Mouse (Mus musculus): ENCODE results near the gene Oas2.
"Not testable (repeated sequence)": the region's sequence is repeated elsewhere in the genome, so short reads cannot be mapped to it uniquely, and the experiment has no call there.

The Oas2 gene

DNA sequence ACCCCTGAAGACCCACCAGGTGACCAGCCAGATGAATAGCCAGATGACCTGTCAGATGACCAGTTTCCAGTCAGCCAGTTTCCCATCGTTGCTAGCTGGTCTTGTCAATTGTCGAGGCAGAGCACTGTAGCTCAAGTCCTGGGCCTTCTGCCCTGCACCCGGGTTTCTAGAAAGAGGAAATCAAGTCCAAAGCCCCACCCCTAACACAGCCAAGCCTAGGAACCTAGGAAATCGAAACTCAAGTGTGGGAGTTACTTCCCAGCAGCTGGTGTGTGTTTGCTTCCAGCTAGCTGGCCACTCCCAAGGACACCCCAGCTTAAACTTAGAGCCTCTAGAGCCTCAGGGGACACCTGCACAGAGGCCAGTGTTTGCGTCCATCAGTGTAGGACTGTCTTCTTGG lies at the start of gene Oas2:
TSS of gene Oas2 (minus strand) at position 166 of the 400 bp plus-strand sequence.
- no peak for DNase-seq (ENCODE audit: low spot score)

DNA sequence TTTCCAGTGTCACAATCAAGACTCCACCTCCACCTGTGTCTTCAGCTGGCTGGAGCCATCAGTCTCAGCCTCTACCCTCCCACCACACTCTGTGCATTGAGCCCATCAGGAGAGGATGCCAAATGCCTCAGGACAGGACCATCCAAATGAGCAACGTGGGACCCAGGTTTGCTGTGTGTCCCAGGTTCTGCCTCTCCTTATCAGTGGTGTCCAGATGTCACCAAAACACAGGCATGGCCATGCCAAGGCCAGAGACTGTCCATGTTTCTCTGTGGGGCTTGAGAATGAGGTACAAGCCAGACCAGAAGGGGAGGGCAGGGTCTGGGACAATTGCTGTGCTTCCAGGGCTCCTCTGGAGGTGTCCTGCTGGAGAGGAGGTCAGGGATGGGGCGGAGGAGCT lies 49.3 kb upstream of the Oas2 start:
- not testable (repeated sequence) for DNase-seq (ENCODE audit: low spot score)

DNA sequence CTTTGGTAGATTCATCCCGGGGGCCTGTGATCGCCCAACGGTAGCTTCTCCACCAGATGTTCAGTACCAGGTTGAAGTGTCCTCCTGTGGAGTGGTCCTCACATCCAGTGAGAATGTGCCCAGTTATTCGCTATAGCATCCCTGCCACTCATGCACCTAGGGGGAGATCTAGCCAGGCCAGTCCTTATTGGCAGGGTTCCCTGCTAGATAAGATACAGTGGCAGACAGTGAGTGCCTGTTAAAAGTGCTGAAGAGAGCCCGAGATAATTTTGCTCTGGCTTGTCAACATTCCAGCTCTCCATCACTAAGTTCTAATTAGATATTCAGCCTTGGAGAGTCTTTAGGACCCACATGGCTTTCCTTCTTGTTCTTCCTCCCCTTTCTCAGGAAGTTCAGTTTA lies 48.5 kb upstream of the Oas2 start:
- not testable (repeated sequence) for DNase-seq (ENCODE audit: low spot score)

DNA sequence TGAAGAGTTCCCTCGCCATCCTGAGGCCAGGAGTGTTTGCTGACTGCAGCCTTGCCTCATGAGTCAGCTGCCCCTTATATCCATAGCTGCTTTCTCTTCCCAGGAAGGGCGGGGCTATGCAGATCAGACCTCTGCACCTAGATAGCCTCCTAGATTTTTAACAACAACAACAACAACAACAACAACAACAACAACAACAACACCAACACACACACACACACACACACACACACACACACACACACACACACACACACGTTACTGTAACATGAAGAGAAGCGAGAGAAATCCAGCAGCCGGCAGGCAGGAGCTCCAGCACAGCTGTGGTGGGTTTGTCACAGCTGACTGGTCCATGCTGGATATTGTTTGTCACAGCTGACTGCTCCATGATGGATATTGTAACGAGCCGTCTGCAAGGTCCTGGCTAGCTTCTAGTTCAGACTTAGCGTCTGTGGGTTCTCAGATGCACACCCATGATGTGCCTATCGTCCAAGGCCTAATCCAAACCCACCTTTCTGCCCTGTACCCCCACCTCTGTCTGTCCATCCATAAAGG lies 45.9 kb upstream of the Oas2 start, which contains the start of gene Oas1e:
TSS of gene Oas1e (minus strand) at position 51 of the 555 bp plus-strand sequence.
- DNase-seq (ENCODE audit: low spot score), result not testable (repeated sequence)

GRCm38 (mm10) chr5:120793043-120793442 lies 43.4 kb upstream of the Oas2 start:
- DNase-seq (ENCODE audit: low spot score), result no peak

DNA sequence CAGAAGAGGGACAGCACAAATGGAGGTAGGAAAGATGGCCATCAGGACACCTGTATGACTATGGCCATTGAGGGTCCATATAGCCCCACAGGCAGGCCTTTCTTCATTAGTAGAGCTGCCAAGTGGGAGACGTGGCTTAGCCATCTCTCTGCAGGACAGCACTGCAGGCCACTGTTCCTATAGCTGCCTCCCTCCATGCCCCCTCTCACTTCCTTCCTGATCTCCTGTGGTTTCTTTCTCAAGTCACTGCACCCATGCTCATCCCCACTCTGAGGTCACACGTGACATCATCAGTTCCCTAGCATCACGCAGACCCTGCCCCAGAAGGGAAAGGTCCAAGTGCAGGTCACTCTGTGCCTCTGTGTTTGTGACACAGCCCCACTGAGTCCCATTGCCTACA lies 37.4 kb upstream of the Oas2 start:
- no peak for DNase-seq (ENCODE audit: low spot score)

DNA sequence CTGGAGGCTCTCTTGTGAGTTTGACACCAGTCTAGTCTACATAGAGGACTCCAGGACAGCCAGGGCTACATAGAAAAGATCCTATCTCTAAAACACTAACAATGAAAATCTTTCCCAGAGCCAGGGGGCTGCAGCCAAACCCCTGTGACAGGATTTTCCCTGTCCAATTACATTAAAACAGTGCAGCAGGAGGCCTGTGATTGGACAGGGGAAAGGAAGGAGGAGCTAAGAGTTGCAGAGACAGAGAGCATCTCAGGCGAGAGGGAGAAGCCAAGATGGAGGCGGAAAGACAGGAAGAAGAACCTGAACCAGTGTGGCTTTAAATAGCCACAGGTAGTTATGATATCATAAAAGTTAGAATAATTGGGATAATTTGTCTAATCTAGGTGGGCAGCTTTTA lies 32.8 kb upstream of the Oas2 start:
- no peak for DNase-seq (ENCODE audit: low spot score)

DNA sequence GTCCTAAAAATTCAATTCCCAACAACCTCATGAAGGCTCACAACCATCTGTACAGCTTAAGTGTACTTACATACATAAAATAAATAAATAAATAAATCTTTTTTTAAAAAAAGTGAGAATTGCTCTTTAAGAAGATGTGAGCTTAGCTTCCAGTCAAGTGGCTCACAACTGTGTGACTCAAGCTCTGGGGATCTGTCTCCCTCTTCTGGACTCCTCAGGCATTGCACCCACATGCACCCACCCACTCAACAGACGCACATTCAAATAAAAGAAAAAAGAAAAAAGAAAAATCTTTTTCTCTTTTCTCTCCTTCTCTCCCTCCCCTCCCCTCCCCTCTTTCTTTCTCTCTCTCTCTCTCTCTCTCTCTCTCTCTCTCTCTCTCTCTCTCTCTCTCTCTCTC lies 32.0 kb upstream of the Oas2 start:
- DNase-seq (ENCODE audit: low spot score), result no peak

- DNase-seq (ENCODE audit: low spot score), result no peak
Observed at GRCm38 (mm10) chr5:120779922-120780321, 30.3 kb upstream of the Oas2 start.

- no peak for DNase-seq (ENCODE audit: low spot score)
Observed at GRCm38 (mm10) chr5:120778941-120779340, 29.3 kb upstream of the Oas2 start.

DNA sequence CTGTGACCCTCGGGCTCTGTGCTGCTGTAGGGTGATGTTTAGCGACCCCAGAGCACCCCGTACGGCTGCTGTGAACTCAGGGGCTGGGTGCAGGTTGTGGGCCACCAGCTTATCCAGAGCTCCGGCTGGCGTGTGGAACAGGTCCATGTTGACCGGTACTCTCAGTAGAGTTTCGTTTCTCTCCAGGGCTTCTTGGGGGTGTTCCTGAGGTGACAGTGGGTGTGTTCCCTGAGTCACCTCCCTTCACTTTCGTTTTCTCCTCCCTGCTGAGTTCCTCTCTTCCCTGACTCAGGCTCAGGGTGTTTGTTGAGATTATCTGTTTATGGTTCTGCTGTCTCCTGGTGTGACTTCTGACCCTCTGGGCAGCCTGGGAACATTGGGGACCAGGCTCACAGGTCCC lies 27.8 kb upstream of the Oas2 start, which contains the start of gene Oas3:
TSS of gene Oas3 (minus strand) at position 184 of the 400 bp plus-strand sequence.
- DNase-seq (ENCODE audit: low spot score), result no peak

DNA sequence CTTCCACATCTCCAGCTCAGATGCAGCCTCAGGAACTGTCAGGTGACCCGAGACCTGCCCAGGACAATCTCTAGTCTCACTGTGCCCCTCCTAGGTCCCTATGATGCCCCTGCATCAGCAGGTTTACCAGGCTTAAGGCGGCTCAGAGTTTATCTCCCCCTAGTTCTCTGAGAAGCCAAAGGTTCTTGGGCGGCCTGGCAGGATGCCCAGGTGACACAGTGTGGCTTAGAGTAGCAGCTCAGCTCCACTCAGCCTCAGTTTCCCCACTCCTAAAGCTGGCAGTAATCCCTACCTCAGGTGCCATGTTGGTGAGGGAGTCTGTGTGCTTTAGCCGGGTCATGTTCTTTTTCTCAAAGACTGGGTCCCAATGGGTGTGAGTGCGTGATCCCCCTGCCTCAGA lies 27.1 kb upstream of the Oas2 start:
- DNase-seq (ENCODE audit: low spot score), result no peak

- DNase-seq (ENCODE audit: low spot score), result no peak
Observed at GRCm38 (mm10) chr5:120775287-120775985, 25.8 kb upstream of the Oas2 start.

DNA sequence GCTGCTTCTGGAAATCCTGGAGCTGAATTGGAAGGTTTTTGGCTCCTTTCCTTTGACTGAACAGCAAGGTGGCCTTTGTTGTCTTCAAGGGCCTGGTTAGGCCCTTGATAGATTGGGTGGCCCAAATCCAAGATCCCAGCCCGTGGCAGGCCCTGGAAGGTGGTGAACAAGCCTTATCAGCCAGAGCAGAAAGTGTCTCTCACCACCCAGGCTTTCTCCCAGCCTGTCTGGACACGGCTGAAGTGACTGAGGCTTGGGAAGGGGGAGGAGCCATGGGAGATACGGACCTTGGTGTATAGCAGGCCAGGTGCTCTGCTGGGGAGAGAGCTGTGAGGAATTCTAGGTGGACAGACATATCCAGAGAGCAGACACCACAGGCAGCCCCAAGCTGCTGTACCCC lies 19.7 kb upstream of the Oas2 start:
- DNase-seq (ENCODE audit: low spot score), result no peak

DNA sequence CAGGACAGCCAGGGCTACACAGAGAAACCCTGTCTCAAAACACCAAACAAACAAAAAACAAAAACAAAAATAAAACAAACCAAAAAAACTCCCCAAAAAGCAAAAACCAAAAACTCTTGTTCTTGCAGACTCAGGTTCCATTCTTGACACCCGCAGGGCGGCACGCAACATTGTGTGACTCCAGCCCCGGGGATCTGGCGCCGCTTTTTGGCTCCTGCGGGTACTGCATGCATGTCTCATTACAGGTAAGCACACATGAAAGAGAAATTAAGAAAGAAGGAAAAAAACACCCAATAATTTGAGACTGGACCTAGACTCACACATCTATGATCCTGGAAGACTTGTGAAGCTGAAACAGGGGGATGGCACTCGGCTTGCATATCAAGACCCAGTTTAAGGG lies 15.4 kb upstream of the Oas2 start:
- no peak for DNase-seq (ENCODE audit: low spot score)

DNA sequence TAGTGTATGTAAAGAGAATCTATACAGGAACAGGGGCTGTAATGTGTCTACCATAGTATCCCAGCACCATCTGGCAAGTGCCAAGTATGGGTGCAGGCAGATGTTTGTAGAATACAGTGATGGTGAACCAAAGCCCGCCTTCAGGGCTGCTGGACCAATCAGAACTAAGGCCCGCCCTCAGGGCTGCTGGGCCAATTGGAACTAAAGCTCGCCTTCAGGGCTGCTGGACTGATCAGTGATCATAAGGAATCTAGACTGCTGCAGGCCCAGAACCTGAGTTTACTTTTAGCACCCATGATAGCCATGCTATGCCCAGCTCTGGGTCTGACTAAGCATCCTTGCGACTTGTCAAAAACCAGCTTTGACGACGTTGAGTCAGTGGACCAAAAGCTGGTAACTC lies 12.2 kb upstream of the Oas2 start:
- no peak for DNase-seq (ENCODE audit: low spot score)

GRCm38 (mm10) chr5:120754215-120754614 lies 4.6 kb upstream of the Oas2 start:
- no peak for DNase-seq (ENCODE audit: low spot score)

DNA sequence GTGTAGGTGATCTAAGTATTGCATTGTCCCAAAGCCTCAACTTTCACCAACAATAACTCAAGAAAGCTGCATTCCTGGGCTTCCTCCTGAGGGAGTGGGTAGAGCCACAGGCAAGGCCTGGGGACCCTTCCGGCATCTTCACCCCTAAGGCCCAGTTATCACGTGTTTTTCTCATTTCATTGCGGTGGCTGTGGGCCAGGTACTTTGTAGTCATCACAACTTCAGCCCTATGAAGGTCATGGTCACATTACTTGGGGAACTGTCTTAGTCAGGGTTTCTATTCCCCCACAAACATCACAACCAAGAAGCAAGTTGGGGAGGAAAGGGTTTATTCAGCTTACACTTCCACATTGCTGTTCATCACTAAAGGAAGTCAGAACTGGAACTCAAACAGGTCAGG lies 3.1 kb upstream of the Oas2 start:
- DNase-seq (ENCODE audit: low spot score), result no peak

DNA sequence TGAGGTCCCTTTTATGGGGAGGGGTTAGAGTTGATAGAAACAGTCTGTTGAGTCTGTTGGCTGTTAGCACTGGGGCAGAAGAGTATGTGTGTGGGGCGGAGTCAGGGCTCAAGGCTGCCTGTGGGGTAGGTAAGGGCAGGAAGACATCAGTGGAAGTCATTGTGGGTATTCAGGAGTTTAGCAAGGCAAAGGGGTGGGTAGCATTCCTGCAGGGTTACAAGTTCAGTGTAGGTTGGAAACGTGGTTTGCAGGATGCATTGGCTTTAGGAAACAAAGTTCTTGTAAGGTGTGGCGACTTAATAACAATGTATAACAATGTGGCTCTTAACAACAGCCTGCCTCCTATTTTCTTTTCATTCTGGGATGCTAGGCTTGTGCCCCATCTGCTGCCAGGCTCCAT lies 1.6 kb upstream of the Oas2 start:
- DNase-seq (ENCODE audit: low spot score), result no peak

GRCm38 (mm10) chr5:120746451-120746850 lies 3.2 kb downstream of the Oas2 start:
- DNase-seq (ENCODE audit: low spot score), result peak; percentile 39

- peak; percentile 35 for DNase-seq (ENCODE audit: low spot score)
Observed at GRCm38 (mm10) chr5:120742125-120742524, 7.5 kb downstream of the Oas2 start.

GRCm38 (mm10) chr5:120734380-120734990 lies 15.2 kb downstream of the Oas2 start:
- DNase-seq (ENCODE audit: low spot score), result no peak

GRCm38 (mm10) chr5:120733696-120734095 lies 16.0 kb downstream of the Oas2 start:
- DNase-seq (ENCODE audit: low spot score), result no peak
